Comparison of ENCODE assay signal across 21 mouse cellular contexts in genomic region chr9:101994086-101994485, GRCm38 (mm10).
"Had no signal": no experiment of that assay in that cellular context is flagged by ENCODE, and none has a peak within 500 bp of the region (broad histone marks: within the 10 kb centered on the region; RNA-seq: fewer than 3 reads in every experiment).

No protein-coding gene starts in this region.

- H3K36me3 ChIP-seq: lung, embryonic 15.5 days; neural tube, embryonic 12.5 days had no signal

- H3K4me2 ChIP-seq: lung, embryonic 15.5 days; neural tube, embryonic 12.5 days; neural tube, embryonic 15.5 days had no signal

- H3K9me3 ChIP-seq: lung, embryonic 15.5 days; megakaryocyte, embryonic 14.5 days; midbrain, embryonic 10.5 days; neural tube, embryonic 12.5 days; neural tube, embryonic 15.5 days had no signal

- H3K4me3 ChIP-seq: layer of hippocampus, adult 2 months; lung, embryonic 15.5 days; megakaryocyte, embryonic 14.5 days; midbrain, embryonic 10.5 days; neural tube, embryonic 12.5 days; neural tube, embryonic 15.5 days had no signal

- H3K4me1 ChIP-seq: neural tube, embryonic 12.5 days; neural tube, embryonic 15.5 days had no signal

- H3K27me3 ChIP-seq: lung, embryonic 15.5 days; megakaryocyte, embryonic 14.5 days; neural tube, embryonic 12.5 days; neural tube, embryonic 15.5 days had no signal

- DNase-seq: kidney, adult 18-20 months; kidney, adult 9 months; kidney, postnatal 14 days; kidney, postnatal 4 days; layer of hippocampus, adult 9-11 months; lung, adult 18-20 months; lung, postnatal 10 days; lung, postnatal 36 days; midbrain, embryonic 14.5 days; right cerebral cortex, postnatal 25 days; thymus, adult 2 months; thymus, postnatal 14 days; thymus, postnatal 4 days had no signal

- ATAC-seq: intestine, embryonic 16.5 days had no signal

- H3K27ac ChIP-seq: layer of hippocampus, adult 2 months; lung, embryonic 15.5 days; midbrain, embryonic 10.5 days; neural tube, embryonic 12.5 days; neural tube, embryonic 15.5 days; stomach, postnatal 0 days had no signal

- H3K9ac ChIP-seq: lung, embryonic 15.5 days; neural tube, embryonic 12.5 days; neural tube, embryonic 15.5 days had no signal
